Mouse (Mus musculus): ENCODE data around the gene Rbm5. TPM values are rescaled to one million over a fixed set of nuclear protein-coding genes. Genes with fewer than 3 reads are reported as not detected.

The Rbm5 gene
- 266 and 271 TPM in 2 replicates for polyA plus RNA-seq (2016; fragmentation: Nextera tagmentation; extraction: Ambion mirVana)

GRCm38 (mm10) chr9:107770374-107771290, at the start of gene Rbm5:
TSS of gene Rbm5 (minus strand) at chr9:107770996.
- Histone ChIP-seq H3K9ac (replicated peaks) (peak within 1 kb of the TSS; percentile 99), H3K36me3 (peaks cover 64% of the 10 kb centered on the region), H3K9me3 (no peaks in the 10 kb centered on the region), H3K4me1 (peaks cover 14% of the 10 kb centered on the region), H3K27me3 (no peaks in the 10 kb centered on the region), H3K27ac (replicated peaks) (peak within 1 kb of the TSS; percentile 93), H3K4me2 (replicated peaks) (peak within 1 kb of the TSS; percentile 62), H3K4me3 (peak within 1 kb of the TSS; percentile 74)
- WGBS: under 1% methylated on average over 60 of the region's 60 CpGs
- peak; percentile 100 for ATAC-seq (ENCODE audit: low FRiP score, low read depth)

- Histone ChIP-seq H3K4me2 (replicated peaks) (no peak overlapping the region), H3K36me3 (peaks cover 51% of the 10 kb centered on the region), H3K4me3 (no peak overlapping the region), H3K4me1 (no peaks in the 10 kb centered on the region), H3K27ac (replicated peaks) (no peak overlapping the region), H3K27me3 (no peaks in the 10 kb centered on the region), H3K9me3 (no peaks in the 10 kb centered on the region), H3K9ac (replicated peaks) (no peak overlapping the region)
- ATAC-seq (ENCODE audit: low FRiP score, low read depth): no peak
- 95% methylated on average over 1 of the region's 1 CpGs for WGBS
Observed at GRCm38 (mm10) chr9:107812132-107812531, 41.3 kb upstream of the Rbm5 start.

GRCm38 (mm10) chr9:107810985-107811384, 40.2 kb upstream of the Rbm5 start:
- 95% methylated on average over 2 of the region's 2 CpGs for WGBS
- H3K36me3 ChIP-seq: peaks cover 45% of the 10 kb centered on the region
- H3K9ac ChIP-seq (replicated peaks): no peak overlapping the region
- no peak overlapping the region for H3K27ac ChIP-seq (replicated peaks)
- no peaks in the 10 kb centered on the region for H3K9me3 ChIP-seq
- H3K27me3 ChIP-seq: no peaks in the 10 kb centered on the region
- no peak overlapping the region for H3K4me3 ChIP-seq
- H3K4me1 ChIP-seq: no peaks in the 10 kb centered on the region
- H3K4me2 ChIP-seq (replicated peaks): no peak overlapping the region
- no peak for ATAC-seq (ENCODE audit: low FRiP score, low read depth)

GRCm38 (mm10) chr9:107791714-107792113, 20.9 kb upstream of the Rbm5 start:
- H3K9ac ChIP-seq (replicated peaks): no peak overlapping the region
- ATAC-seq (ENCODE audit: low FRiP score, low read depth): no peak
- H3K4me3 ChIP-seq: no peak overlapping the region
- no peaks in the 10 kb centered on the region for H3K27me3 ChIP-seq
- H3K4me1 ChIP-seq: no peaks in the 10 kb centered on the region
- H3K4me2 ChIP-seq (replicated peaks): no peak overlapping the region
- no peak overlapping the region for H3K27ac ChIP-seq (replicated peaks)
- H3K9me3 ChIP-seq: no peaks in the 10 kb centered on the region
- peaks cover 66% of the 10 kb centered on the region for H3K36me3 ChIP-seq
- WGBS: 91% methylated on average over 6 of the region's 6 CpGs

- no peak overlapping the region for H3K9ac ChIP-seq (replicated peaks)
- no peak overlapping the region for H3K4me2 ChIP-seq (replicated peaks)
- no peaks in the 10 kb centered on the region for H3K27me3 ChIP-seq
- no peak overlapping the region for H3K4me3 ChIP-seq
- peaks cover 84% of the 10 kb centered on the region for H3K36me3 ChIP-seq
- 92% methylated on average over 11 of the region's 11 CpGs for WGBS
- H3K9me3 ChIP-seq: no peaks in the 10 kb centered on the region
- no peak overlapping the region for H3K27ac ChIP-seq (replicated peaks)
- H3K4me1 ChIP-seq: no peaks in the 10 kb centered on the region
- ATAC-seq (ENCODE audit: low FRiP score, low read depth): no peak
Observed at GRCm38 (mm10) chr9:107782536-107783203, 11.9 kb upstream of the Rbm5 start.

- no peak overlapping the region for H3K27ac ChIP-seq (replicated peaks)
- H3K9me3 ChIP-seq: no peaks in the 10 kb centered on the region
- H3K36me3 ChIP-seq: peaks cover 77% of the 10 kb centered on the region
- H3K4me2 ChIP-seq (replicated peaks): no peak overlapping the region
- H3K4me3 ChIP-seq: no peak overlapping the region
- ATAC-seq (ENCODE audit: low FRiP score, low read depth): no peak
- H3K9ac ChIP-seq (replicated peaks): no peak overlapping the region
- no peaks in the 10 kb centered on the region for H3K4me1 ChIP-seq
- no peaks in the 10 kb centered on the region for H3K27me3 ChIP-seq
Observed at GRCm38 (mm10) chr9:107776809-107777208, 6.0 kb upstream of the Rbm5 start.

GRCm38 (mm10) chr9:107774411-107774810, 3.6 kb upstream of the Rbm5 start:
- Histone ChIP-seq H3K27ac (replicated peaks) (no peak overlapping the region), H3K4me1 (peaks cover 4% of the 10 kb centered on the region; the same call in 1 of the 2 replicates), H3K36me3 (peaks cover 55% of the 10 kb centered on the region), H3K9me3 (no peaks in the 10 kb centered on the region), H3K4me3 (no peak overlapping the region), H3K4me2 (replicated peaks) (no peak overlapping the region), H3K27me3 (no peaks in the 10 kb centered on the region), H3K9ac (replicated peaks) (no peak overlapping the region)
- no peak for ATAC-seq (ENCODE audit: low FRiP score, low read depth)
- whole genome bisulfite sequencing: 95% methylated on average over 3 of the region's 3 CpGs

GRCm38 (mm10) chr9:107771782-107772181, 986 bp upstream of the Rbm5 start:
- H3K9ac ChIP-seq (replicated peaks): peak overlapping the region; percentile 53

GRCm38 (mm10) chr9:107770037-107770373, 791 bp downstream of the Rbm5 start:
- peaks cover 64% of the 10 kb centered on the region for H3K36me3 ChIP-seq
- H3K4me3 ChIP-seq: peak overlapping the region; percentile 74
- H3K4me2 ChIP-seq (replicated peaks): peak overlapping the region; percentile 62
- peaks cover 14% of the 10 kb centered on the region for H3K4me1 ChIP-seq
- H3K9me3 ChIP-seq: no peaks in the 10 kb centered on the region
- no peak for ATAC-seq (ENCODE audit: low FRiP score, low read depth)
- peak overlapping the region; percentile 99 for H3K9ac ChIP-seq (replicated peaks)
- 2% methylated on average over 9 of the region's 9 CpGs for WGBS
- H3K27me3 ChIP-seq: no peaks in the 10 kb centered on the region
- peak overlapping the region; percentile 93 for H3K27ac ChIP-seq (replicated peaks)

More at GRCm38 (mm10) chr9:107771782-107772181, 986 bp upstream of the Rbm5 start:
- peaks cover 62% of the 10 kb centered on the region for H3K36me3 ChIP-seq
- 80% methylated on average over 2 of the region's 2 CpGs for WGBS
- no peaks in the 10 kb centered on the region for H3K27me3 ChIP-seq
- ATAC-seq (ENCODE audit: low FRiP score, low read depth): no peak
- H3K4me3 ChIP-seq: no peak overlapping the region
- no peak overlapping the region for H3K4me2 ChIP-seq (replicated peaks)
- peak overlapping the region; percentile 81 for H3K27ac ChIP-seq (replicated peaks)
- no peaks in the 10 kb centered on the region for H3K9me3 ChIP-seq
- H3K4me1 ChIP-seq: peaks cover 14% of the 10 kb centered on the region

GRCm38 (mm10) chr9:107769445-107770000, 1.3 kb downstream of the Rbm5 start:
- Histone ChIP-seq H3K4me1 (peaks cover 14% of the 10 kb centered on the region), H3K9ac (replicated peaks) (peak overlapping the region; percentile 99), H3K4me3 (peak overlapping the region; percentile 74), H3K27me3 (no peaks in the 10 kb centered on the region), H3K4me2 (replicated peaks) (peak overlapping the region; percentile 62), H3K27ac (replicated peaks) (no peak overlapping the region), H3K9me3 (no peaks in the 10 kb centered on the region), H3K36me3 (peaks cover 64% of the 10 kb centered on the region)
- WGBS: 14% methylated on average over 4 of the region's 4 CpGs
- ATAC-seq (ENCODE audit: low FRiP score, low read depth): no peak

- H3K9me3 ChIP-seq: no peaks in the 10 kb centered on the region
- no peak for ATAC-seq (ENCODE audit: low FRiP score, low read depth)
- peaks cover 14% of the 10 kb centered on the region for H3K4me1 ChIP-seq
- H3K4me3 ChIP-seq: peak overlapping the region; percentile 74
- H3K27ac ChIP-seq (replicated peaks): no peak overlapping the region
- peak overlapping the region; percentile 62 for H3K4me2 ChIP-seq (replicated peaks)
- no peaks in the 10 kb centered on the region for H3K27me3 ChIP-seq
- 87% methylated on average over 5 of the region's 5 CpGs for WGBS
- H3K9ac ChIP-seq (replicated peaks): peak overlapping the region; percentile 99; the same call in 1 of the 2 replicates
- peaks cover 64% of the 10 kb centered on the region for H3K36me3 ChIP-seq
Observed at GRCm38 (mm10) chr9:107768851-107769250, 1.9 kb downstream of the Rbm5 start.

GRCm38 (mm10) chr9:107759593-107759992, 11.2 kb downstream of the Rbm5 start:
- ATAC-seq (ENCODE audit: low FRiP score, low read depth): no peak

More at GRCm38 (mm10) chr9:107759593-107759992, 11.2 kb downstream of the Rbm5 start:
- Histone ChIP-seq H3K36me3 (peaks cover 92% of the 10 kb centered on the region), H3K4me3 (no peak overlapping the region), H3K27ac (replicated peaks) (no peak overlapping the region), H3K4me2 (replicated peaks) (no peak overlapping the region), H3K9me3 (no peaks in the 10 kb centered on the region), H3K9ac (replicated peaks) (no peak overlapping the region), H3K27me3 (no peaks in the 10 kb centered on the region), H3K4me1 (no peaks in the 10 kb centered on the region)
- WGBS: 94% methylated on average over 6 of the region's 6 CpGs

Measured in midbrain, embryonic 12.5 days (tissue).